10 mouse cellular contexts compared by ENCODE assay signal in genomic region chr19:20557211-20557610, GRCm38 (mm10).
"Had no signal": no experiment of that assay in that cellular context is flagged by ENCODE, and none has a peak within 500 bp of the region (broad histone marks: within the 10 kb centered on the region; RNA-seq: fewer than 3 reads in every experiment).

No protein-coding gene starts in this region.

- H3K4me3 ChIP-seq: left cerebral cortex, adult 2 months; limb, embryonic 10.5 days; liver, embryonic 12.5 days; midbrain, embryonic 13.5 days had no signal

- DNase-seq: kidney, adult 18-20 months; kidney, postnatal 14 days; right cerebral cortex, adult 18-20 months; right cerebral cortex, postnatal 25 days; thymus, adult 18-20 months; thymus, postnatal 25 days had no signal

- H3K4me2 ChIP-seq: liver, embryonic 12.5 days; midbrain, embryonic 13.5 days had no signal

- H3K4me1 ChIP-seq: limb, embryonic 10.5 days; midbrain, embryonic 13.5 days had no signal

- H3K27me3 ChIP-seq: liver, embryonic 12.5 days; midbrain, embryonic 13.5 days had no signal

- H3K27ac ChIP-seq: left cerebral cortex, adult 2 months; limb, embryonic 10.5 days; liver, embryonic 12.5 days; midbrain, embryonic 13.5 days had no signal

- H3K36me3 ChIP-seq: limb, embryonic 10.5 days; liver, embryonic 12.5 days; midbrain, embryonic 13.5 days had no signal

- H3K9me3 ChIP-seq: limb, embryonic 10.5 days; liver, embryonic 12.5 days; midbrain, embryonic 13.5 days had no signal

- ATAC-seq: liver, embryonic 12.5 days; midbrain, embryonic 13.5 days had no signal

- H3K9ac ChIP-seq: liver, embryonic 12.5 days; midbrain, embryonic 13.5 days had no signal
